Comparison of ENCODE assay signal across 25 mouse cellular contexts in the genomic region with DNA sequence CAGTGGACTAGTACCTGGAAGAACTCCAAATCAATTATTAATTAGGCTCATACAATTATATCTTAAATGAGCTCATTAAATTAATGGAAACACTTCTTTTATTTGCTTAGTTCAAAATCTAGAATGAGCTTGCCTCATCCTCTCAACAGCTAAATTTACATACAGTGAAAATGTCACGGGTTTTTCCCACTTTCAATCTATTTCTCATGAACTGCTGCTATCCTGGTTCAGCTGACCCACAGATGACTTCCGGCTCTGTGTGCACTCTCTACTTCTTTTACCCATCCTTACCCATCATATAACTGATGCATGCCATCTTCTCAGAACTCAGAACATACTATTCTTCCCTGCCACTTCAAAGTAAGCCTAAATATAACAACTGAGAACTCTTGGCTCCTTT.
"Had no signal": no experiment of that assay in that cellular context is flagged by ENCODE, and none has a peak within 500 bp of the region (broad histone marks: within the 10 kb centered on the region; RNA-seq: fewer than 3 reads in every experiment).

No protein-coding gene starts in this region.

- H3K4me1 ChIP-seq: heart, embryonic 13.5 days; heart, embryonic 15.5 days; hindbrain, embryonic 12.5 days; limb, embryonic 13.5 days; limb, embryonic 15.5 days had no signal

- H3K9ac ChIP-seq: heart, embryonic 13.5 days; heart, embryonic 15.5 days; hindbrain, embryonic 12.5 days; hindbrain, embryonic 14.5 days; limb, embryonic 13.5 days; limb, embryonic 15.5 days; liver, embryonic 12.5 days; liver, embryonic 14.5 days had no signal

- DNase-seq: gastrocnemius, adult 2 months; gastrocnemius, postnatal 10 days; gastrocnemius, postnatal 25 days; heart, adult 2 months; heart, postnatal 4 days; kidney, adult 11 months; kidney, adult 2 months; kidney, postnatal 10 days; kidney, postnatal 25 days; kidney, postnatal 4 days; left cerebral cortex, postnatal 4 days had no signal

- H3K4me3 ChIP-seq: gastrocnemius, adult 2 months; heart, adult 2 months; heart, embryonic 13.5 days; heart, embryonic 15.5 days; hindbrain, embryonic 10.5 days; hindbrain, embryonic 12.5 days; layer of hippocampus, adult 2 months; left cerebral cortex, adult 2 months; limb, embryonic 13.5 days; limb, embryonic 15.5 days; liver, embryonic 12.5 days had no signal

- H3K27me3 ChIP-seq: heart, embryonic 13.5 days; heart, embryonic 15.5 days; hindbrain, embryonic 12.5 days; limb, embryonic 13.5 days; limb, embryonic 15.5 days; liver, embryonic 12.5 days had no signal

- H3K27ac ChIP-seq: gastrocnemius, adult 2 months; heart, adult 2 months; heart, embryonic 13.5 days; heart, embryonic 15.5 days; hindbrain, embryonic 10.5 days; hindbrain, embryonic 12.5 days; hindbrain, embryonic 14.5 days; layer of hippocampus, adult 2 months; left cerebral cortex, adult 2 months; limb, embryonic 13.5 days; limb, embryonic 15.5 days; liver, embryonic 12.5 days; liver, embryonic 14.5 days had no signal

- ATAC-seq: hindbrain, embryonic 16.5 days; intestine, embryonic 16.5 days; liver, embryonic 12.5 days had no signal

- H3K4me2 ChIP-seq: heart, embryonic 11.5 days; heart, embryonic 13.5 days; heart, embryonic 15.5 days; hindbrain, embryonic 12.5 days; hindbrain, embryonic 14.5 days; limb, embryonic 13.5 days; limb, embryonic 15.5 days; liver, embryonic 12.5 days had no signal

- H3K36me3 ChIP-seq: heart, embryonic 13.5 days; heart, embryonic 15.5 days; hindbrain, embryonic 10.5 days; hindbrain, embryonic 12.5 days; limb, embryonic 13.5 days; limb, embryonic 15.5 days; liver, embryonic 12.5 days had no signal

- H3K9me3 ChIP-seq: heart, embryonic 13.5 days; heart, embryonic 15.5 days; hindbrain, embryonic 10.5 days; hindbrain, embryonic 12.5 days; limb, embryonic 13.5 days; limb, embryonic 15.5 days; liver, embryonic 12.5 days had no signal
